Mouse (Mus musculus) thymus, postnatal 4 days (tissue): Measurements from ENCODE around the gene Npcd.
A peak's percentile ranks its signal among the peaks of the same experiment; 100 is the strongest.

Experiments
- DNase-seq: peaks from one replicate; pipeline ENCODE4 v3.0.0; 2021

The Npcd gene

DNA sequence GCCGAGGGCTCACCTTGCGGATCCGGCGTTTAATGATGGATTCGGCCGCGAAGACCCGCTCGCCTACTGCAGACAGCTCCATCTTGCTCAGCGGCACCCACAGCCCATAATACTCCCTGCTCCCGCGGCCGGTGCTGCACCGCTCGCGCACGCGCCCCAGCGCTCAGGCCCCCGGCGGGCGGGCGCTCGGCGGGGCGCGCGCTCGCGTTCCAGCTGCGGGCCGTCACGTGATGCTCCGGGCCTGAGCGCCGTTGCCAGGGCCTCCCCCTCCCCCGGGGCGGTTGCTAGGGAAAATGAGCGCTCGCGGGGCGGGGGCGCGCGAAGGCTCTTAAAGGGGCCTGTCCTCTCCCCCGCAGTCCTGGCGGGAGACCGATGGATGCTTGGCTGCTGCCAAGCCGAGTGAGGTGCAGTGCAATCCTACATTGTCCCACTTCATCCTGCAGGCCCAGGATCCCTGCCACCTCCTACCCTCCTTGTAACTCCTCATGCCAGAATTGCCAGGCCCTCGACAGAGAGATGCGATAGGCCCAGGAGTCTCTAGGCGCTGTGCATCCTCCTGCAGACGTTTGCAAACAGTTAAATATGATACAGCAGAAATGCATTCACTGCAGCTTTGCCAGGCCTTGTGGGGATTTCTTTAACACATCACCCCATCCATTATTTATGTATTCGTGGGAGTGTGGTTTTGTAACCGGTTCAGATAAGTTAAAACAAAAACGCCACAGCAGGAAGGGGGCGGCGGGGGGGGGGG lies at the start of gene Npcd, which contains the start of gene Cbx6:
Gene Npcd, minus strand, starts transcription at position 108 of the 751 bp plus-strand sequence.
Gene Cbx6, minus strand, starts transcription at position 559 of the 751 bp plus-strand sequence.
- peak; percentile 99 for DNase-seq

DNA sequence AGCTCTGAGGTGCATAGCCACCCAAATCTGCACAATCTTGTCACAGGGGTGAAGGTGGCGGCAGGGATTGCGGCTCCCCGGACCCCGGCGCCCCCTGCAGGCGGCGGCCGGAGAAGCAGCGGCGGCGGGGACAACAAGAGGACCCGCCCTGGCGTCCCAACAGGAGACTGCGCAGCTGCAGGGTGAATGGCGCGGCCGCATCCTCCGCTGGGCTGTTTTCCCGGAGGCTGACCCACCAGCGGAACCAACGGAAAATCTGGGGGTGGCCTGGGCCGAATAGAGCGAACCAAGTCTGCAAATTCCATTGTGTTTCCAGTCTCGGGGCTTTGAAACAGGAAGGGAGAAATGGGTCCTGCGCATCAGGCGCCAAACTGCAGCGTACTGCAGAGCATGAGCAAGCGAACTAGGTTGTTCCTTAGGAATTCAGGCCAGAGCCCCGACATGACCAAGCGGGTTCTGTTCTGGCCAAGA lies 49.4 kb upstream of the Npcd start:
- DNase-seq = peak; percentile 97

DNA sequence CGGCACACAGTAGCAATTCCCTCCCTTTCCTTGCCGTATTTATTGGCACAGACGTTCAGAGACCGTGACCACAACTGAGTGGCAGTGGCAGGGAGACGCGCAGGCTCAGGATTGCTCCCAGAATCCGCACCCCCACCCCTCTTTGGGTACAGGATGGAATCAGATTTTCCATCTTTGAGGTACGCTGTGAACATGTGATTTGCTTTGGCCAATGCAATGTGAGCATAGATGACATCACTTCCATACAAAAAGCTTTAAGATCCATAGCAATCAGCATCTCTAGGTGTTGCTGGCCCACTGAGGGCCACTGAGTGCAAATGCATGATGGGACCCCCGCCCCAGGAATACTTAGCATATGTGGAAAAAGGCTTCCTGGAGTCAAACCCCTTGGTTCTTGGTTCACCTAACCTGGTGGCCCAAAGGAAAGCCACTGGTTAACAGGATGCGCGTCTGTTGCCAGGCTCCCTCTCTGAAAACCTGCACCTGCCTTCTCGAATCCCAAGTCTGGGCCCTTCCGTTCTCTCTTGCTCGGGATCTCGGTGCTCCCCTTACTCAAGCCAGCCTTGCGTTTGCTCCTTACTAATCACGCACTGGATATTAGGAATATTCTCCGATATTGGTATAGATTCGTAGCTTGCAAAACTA lies 48.7 kb upstream of the Npcd start:
- DNase-seq = no peak

- DNase-seq = no peak
These were observed 46.4 kb upstream of the Npcd start for GRCm38 (mm10) chr15:79880477-79880876.

DNA sequence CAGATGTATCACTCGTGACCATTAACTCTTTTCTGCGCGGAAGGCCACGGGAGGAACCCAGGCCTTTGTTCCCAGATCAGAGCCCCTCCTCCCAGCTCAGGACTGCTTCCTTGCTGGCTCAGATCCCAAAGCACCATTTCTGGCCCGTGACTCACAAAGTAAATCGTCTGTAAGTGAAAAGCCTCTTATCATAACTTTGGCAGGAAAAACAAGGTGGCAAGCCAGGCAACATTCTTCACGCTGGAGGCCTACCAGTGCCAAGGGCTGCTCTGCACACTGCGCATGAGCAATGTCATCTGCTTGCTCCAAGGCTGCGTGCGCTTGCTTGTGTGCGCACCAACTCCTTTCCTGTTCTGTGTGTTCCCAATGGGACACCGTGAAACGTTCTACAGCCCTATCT lies 45.3 kb upstream of the Npcd start:
- DNase-seq = no peak

- no peak for DNase-seq
These were observed 44.7 kb upstream of the Npcd start for GRCm38 (mm10) chr15:79878725-79879136.

- no peak for DNase-seq
These were observed 41.4 kb upstream of the Npcd start for GRCm38 (mm10) chr15:79875261-79875995.

- no peak for DNase-seq
These were observed 40.0 kb upstream of the Npcd start for GRCm38 (mm10) chr15:79873995-79874394.

DNA sequence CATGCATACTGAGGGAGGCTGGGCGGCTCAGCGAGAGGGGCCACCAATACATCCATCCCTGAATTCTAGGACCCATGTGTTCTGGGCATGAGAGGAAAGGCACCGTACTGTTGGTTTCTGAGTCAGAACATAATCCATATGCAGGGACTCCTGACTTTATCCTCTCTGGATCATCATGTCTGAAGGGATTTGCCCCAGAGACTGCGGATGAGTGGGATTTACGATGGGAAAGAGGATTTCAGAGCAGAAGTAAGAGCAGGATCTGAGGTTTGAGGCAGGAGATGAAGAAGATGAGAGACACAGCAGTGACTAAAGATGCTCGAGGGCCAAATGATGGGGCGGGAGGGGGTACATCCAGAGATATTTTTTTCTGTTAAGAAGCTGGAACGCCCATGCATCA lies 39.5 kb upstream of the Npcd start:
- no peak for DNase-seq

DNA sequence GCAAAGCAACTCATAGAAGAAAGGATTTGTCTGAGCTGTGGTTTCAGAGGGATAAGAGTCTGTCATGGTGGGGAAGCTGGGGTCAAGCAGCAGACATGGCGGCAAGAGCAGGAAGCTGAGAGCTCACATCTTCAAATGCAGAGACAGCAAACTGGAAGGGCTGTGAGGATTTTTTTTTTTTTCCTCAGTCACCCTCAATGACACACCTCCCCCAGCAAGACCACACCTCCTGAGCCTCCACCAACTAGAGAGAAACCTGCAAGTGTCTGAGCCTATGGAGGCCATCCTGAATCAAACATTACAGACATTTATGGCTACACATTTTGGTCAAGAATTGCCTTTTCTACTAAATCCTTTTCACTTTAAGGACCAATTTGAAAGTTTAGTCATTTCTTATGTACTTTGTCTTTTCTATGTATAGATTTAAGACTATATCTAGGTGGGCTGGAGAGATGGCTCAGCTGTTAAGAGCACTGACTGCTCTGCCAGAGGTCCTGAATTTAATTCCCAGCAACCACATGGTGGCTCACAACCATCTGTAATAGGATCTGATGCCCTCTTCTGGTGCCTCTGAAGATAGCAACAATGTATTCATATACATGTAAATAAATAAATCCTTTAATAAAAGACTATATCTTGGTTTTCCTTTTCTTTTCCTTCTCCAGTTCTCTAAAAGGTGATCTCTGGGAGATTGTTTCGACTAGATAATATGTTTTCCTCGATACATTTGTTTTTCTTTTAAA lies 33.4 kb upstream of the Npcd start:
- DNase-seq = no peak

- DNase-seq = no peak
These were observed 25.8 kb upstream of the Npcd start for GRCm38 (mm10) chr15:79859821-79860220.

- no peak for DNase-seq
These were observed 24.9 kb upstream of the Npcd start for GRCm38 (mm10) chr15:79858979-79859378.

DNA sequence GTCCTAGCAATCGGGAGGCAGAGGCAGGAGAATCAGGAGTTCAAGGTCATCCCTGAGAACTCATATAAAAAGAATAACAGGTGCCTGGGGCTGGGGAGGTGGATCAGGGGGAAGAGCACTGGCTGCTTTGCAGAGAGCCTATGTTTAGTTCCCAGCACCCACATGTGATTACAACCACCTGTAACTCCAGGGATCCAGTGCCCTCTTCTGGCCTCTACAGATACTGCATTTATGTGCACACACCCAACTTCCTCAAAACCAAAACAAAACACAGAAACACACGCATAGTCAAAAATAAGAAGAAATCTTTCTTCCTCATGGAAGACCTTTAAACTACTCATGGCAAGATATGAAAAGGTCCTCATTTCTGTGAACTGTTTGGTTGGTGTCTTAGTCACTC lies 16.1 kb upstream of the Npcd start:
- DNase-seq = no peak

DNA sequence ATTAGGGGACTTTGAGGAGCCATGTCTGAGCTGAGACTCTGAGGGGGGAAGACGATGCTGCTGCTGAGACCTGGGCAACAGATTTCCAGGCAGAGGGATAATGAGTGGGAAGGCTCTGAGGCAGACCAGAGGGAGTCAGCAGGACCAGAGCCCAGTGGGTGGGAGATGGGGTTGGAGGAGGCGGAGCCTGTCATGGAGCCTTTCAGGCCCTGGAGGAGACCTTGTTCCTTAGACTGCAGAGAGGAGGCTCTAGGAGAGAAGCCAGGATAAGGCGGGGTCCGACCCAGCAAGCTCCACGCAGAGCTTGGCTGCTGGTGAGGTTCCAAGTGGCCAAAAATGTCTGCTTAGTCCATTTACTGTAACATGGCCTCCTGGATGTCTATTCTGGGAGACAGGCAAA lies 13.1 kb upstream of the Npcd start:
- DNase-seq = no peak

DNA sequence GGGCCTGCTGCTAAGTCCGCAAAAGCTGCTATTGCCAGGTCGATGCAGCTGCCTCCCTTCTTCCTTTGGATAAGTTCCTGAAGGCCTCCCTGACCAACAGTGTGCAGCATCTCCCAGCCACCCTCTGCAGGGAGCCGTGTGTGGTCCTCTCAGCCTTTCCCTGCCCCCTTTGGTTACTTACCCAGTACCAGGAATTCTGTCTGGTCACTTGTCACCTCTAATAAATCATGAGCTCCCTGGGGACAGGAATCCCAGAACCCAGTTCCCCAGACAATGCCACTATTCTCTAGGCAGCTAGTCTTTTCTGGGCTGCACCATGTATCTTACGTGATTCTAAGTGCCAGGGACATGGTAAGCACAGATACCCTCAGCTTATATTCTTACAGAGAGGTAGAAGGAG lies 11.9 kb upstream of the Npcd start:
- DNase-seq = no peak

GRCm38 (mm10) chr15:79842985-79843384 lies 8.9 kb upstream of the Npcd start:
- DNase-seq = no peak

DNA sequence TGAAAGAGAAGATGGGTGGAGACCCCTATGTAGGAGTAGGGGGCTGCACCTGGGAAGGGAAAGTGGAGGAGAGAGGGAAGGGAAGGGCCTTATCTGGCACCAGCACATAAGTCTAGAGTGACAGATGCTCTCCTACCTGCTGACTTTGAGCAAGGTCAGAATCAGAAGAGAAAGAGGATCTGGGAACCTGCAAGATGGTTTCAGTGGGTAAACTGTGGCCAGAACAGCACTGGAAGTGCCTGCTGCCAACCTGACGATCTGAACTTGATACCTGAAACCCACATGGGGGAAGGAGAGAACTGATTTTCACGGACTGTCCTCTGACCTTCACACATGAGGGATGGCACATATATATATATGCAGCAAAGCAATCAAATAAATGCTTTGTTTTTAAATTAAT lies 6.2 kb upstream of the Npcd start:
- no peak for DNase-seq

DNA sequence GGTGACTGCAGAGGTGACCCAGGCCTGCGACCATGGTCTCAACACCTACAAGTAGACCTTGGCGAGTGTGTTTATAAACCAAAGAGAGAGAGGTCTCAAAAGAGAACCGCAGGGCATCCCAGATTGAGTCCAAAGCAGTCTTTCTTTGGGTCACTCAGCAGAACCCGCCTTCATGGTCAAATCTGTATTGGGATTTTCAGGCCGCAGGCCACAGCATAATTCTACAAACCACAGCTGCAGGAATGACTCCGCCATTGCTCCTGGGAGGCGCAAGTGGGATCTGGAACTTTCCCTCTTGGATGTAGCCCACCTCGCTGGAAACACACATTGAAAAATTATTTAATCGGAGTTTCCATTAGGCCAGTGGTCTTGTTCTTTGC lies 834 bp upstream of the Npcd start:
- no peak for DNase-seq

DNA sequence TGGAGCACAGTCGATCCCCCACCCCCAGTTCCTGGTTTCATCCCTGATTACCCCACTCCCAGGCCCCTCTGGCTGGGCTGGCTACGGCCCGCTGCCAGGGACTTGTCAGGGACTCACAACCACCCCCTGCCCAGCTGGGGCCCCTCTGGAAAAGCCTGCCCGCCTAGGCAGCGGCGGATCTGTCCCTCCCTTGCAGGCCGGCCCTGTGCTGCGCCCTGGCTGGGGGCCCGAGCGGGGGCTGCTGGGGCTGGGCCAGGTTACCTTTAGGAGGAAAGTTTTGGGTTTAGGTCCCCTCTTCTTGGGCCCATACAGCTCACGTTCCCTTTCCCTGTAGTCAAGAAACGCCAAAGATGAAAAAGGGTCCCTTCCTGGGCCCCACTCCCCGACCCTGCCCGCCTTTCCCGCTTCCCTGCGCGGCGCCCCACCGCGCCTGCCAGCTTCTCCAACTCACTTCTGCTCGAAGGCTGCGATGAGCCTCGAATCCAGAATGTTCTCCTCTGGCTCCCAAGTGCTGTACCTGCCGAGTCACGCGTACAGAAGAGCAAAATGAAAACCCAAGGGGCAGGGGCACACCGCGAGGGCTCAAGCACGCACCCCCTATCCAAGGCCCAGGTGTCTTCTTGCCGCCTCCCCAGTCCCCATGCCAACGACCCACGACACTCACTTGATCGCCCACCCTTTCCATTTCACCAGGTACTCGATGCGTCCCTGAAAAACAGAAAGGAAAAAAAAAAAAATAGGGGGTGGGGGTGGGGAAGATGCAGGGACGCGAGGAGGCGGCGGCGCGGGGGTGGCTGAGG lies 586 bp downstream of the Npcd start:
- DNase-seq = peak; percentile 65

DNA sequence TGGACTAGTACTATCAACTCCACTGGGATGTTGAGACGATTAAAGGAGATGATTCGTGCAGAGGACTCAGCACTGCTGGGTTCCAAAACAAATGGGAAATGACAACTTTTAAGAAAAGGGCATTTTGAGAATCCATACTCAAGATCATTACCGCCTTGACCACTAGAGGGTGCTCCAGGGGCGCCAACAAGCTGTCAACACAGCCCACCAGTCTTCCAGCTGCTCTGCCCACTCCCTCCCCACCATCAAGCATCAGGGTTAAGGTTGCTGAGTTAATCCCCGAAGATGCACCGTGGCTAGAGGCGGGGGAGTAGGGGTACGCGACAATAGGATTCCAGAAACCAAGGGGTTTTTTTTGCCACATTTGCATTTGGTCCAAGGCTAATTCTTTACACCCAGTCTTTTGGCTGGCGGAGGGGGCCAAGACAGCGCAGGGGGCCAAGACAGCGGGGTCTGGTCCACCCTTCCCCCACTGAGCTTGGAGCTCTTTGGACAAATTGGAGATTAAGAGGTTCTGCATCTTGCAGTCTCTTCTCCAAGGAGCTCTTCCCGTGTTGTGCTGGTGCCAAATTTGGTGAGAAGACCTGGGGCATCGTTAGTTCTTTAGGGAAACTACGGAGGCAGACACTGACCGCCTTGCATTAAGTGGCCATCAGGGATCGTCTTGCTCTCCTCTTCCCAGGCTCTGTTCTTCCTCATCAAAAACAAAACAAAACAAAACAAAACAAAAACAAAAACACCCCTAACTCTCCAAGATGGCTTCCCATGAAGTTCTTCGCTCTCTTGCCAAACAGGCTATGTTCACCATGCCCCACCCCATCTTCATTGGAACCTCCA lies 1.8 kb downstream of the Npcd start:
- DNase-seq = peak; percentile 91

GRCm38 (mm10) chr15:79830388-79830787 lies 3.6 kb downstream of the Npcd start:
- peak; percentile 82 for DNase-seq
